Mouse (Mus musculus): ENCODE data around the gene Ttc13.

Gene Ttc13

DNA sequence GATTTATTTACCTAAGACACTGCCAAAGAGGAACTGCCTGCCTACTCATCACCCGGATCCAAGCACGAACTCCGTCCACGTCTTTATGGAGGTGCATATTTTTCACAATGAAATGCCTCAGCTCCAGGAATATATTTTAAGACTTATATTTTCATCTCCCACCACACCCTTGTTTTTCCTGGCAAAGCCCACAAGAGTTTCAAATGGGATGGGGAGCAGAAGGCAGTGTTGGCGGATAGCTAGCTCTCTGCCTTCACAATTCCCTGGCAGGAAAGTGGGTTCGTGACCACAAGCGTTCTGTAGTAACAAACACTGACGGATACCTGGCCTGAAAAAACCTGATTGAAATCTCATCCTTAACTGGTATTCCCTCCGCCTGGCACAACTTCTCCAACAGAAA is 60.0 kb downstream of the Ttc13 start:
- no peak for DNase-seq (ENCODE audit: extremely low read depth, low read depth, low spot score)

DNA sequence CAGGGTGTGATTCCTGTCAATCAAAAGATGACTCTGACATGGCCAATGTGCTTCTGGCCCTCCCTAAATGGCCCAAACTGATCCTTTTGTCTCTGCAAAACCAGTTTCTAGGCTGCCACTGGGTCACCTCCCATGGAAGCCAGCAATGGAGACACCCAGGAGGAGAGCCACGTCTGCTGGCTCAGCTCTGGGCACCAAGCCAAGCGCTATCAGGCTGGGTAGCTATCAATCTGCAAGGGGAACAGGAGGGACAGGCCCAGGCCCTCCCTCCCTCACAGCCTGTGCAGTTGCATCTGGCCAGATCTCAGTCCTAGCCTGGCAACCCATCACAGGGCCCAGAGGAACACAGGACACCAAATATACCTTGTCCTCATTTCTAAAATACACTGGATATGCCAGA is 63.4 kb downstream of the Ttc13 start:
- DNase-seq (ENCODE audit: extremely low read depth, low read depth, low spot score): no peak

DNA sequence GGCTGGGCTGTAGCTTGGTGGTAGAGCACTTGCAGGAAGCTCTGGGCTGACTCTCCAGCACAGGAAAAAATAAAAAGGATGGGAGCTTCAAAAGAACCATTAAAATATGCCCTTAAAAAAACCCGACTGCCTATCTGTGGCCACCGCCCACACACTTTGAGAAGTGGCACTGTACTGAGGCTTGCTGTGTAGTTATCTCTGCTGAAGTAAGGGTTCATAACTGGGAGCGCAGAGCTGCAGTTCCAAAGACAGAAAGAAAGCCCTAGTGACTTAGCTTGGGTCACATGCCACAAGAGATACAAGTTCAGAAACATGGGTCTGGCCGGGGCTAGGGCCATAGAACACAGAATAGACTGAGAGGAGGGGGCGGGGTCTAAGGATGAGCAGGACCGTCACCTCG is 63.8 kb downstream of the Ttc13 start:
- no peak for DNase-seq (ENCODE audit: extremely low read depth, low read depth, low spot score)

DNA sequence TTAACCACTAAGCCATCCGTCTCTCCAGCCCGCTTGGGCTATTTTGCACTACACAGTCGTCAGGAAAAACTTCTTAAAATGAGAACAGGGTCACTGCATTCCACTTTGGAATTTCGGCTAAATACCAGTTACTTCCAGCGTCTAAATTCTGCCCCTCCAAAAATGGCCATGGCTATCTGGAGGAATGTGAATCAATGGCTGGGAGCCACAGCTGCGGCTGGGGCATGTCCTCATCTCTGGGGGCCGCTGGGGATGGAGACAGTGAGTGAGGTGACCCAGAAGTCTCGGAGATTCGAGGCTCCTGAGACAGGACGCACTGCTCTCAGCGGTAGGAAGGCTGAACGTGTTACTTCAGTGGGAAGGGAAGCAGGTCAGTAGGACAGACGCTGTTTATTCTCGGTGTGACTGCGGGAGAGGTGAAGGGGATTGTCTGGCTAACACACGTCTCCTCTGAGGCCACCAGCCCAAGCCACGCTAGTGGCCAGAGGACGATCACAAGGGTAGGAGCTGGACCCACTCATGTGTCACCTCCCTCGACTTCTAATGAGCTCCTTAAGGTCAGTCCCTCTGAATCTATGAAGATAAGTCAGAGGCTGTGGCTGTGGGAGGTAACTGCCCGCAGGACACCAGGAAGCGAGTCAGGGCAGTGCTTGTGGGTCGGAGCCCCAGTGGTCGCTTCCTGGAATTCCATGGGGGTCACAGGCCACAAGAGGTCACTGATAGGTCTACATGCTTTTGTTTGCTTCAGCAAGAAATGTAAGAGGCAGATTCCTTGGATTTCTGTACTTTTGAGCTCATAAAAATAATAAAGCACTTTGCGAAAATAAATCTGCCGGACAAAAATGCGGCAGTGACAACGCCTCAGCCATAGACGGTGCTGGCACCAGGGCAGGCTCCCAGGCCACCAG is 68.0 kb downstream of the Ttc13 start:
- DNase-seq (ENCODE audit: extremely low read depth, low read depth, low spot score): no peak

DNA sequence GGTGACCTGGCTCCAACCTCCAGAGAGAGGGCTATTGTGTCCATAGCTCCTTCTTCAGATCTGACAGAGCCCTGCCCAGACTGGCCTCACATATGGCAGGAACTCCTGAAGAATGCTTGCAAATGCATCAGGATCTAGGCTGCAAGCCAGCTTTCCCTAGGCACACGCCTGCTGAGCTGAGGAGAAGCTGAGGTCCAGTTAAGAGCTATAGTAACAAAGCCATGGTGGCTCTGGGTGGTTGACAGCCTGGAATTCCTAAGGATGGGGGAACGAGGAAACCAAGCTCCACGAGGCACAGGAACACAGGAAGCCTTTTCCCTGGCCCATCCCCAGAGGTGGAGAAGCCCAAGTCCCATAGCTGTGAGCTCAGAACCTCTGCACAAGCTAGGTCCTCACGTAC is 69.2 kb downstream of the Ttc13 start:
- no peak for DNase-seq (ENCODE audit: extremely low read depth, low read depth, low spot score)

DNA sequence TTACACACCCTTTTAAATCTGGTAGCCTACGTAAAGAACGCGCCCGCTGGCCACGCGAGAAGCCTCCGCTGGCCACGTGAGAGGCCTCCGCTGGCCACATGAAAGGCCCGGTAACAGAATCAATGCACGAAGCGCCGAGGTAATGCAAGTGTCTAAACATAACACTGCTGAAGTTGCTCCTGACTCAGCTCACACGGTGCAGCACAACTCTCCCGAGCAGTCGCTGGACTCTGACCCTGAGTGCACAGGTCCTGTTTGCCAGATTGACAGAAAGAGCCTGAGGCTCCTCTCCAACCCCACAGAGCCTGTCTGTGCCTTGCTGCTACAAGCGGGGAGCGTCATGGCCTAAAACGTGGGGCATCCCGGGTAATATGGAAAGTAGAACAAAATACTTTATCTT is 70.0 kb downstream of the Ttc13 start:
- no peak for DNase-seq (ENCODE audit: extremely low read depth, low read depth, low spot score)

DNA sequence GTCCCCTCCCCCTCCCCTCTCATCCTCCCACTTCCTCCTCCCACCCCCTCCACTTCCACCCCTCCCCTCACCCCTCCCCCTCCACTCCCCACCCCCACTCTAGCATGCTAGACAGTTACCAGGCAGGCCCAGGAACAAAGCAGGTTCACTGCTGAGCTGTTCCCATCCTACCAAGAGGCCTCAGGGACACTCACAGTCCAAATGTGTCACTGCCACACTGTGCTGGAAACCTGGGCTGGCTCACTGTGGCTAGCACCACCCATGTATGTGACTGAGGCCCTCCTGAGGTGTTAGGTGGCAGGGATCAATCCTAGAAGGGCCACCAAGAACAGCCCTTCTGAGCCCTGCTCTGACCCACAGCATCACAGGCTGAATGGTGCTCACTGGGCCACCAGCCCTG is 73.5 kb downstream of the Ttc13 start:
- DNase-seq (ENCODE audit: extremely low read depth, low read depth, low spot score): no peak

DNA sequence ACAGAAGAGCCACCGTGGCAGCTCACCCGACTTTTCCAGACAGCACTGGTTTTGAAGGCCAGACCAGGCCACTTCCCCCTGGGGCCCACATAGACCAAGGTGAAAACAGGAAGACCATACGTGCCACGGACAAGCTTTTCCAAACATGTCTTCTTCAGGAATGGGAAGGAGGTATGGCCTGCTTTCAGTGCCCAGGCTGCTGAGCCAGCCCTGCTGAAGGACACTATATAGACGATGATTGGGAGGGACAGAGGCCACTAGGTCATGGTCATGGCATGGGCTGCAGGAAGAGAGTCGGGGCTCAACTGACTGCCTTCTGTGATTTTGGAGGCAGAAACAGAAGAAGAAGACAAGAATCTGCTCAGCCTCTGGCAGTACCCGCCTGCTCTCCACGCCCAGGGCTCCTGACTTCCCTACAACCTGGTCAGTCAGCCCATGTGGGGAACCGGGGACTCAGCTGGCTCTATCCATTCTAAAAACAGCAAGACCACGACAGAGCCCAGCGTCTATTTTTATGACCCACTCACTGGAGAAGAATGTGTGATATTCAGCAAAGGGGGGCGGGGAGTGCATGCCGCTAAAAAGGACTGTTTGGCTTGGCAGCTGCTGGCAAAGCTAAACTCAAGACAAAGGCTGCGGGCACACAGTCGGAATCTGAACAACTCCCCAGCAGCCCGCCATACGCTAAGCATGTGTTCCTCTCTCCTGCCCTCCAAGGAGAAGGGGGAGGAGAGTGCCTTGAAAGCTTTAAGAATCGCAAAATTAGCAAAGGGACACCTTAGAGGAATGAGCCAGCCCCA is 78.0 kb downstream of the Ttc13 start:
- DNase-seq (ENCODE audit: extremely low read depth, low read depth, low spot score): no peak

DNA sequence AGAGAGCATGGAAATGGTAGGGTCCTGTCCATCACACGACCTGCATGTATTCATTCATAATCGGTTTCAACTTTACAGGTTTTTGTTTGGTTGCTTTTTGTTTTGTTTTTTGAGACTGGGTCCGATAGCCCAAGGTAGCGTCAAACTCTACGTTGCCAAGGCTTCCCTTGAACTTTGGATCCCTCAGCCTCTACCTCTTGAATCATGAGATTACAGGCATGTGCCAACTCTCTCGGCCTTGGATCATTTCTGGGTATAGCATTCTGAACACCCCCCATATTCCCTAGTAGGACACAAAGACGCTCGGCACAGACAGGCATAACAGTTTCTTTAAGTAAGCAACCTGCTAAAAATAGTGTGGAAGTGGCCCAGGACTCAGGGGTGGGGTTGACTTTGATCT is 80.2 kb downstream of the Ttc13 start:
- no peak for DNase-seq (ENCODE audit: extremely low read depth, low read depth, low spot score)

DNA sequence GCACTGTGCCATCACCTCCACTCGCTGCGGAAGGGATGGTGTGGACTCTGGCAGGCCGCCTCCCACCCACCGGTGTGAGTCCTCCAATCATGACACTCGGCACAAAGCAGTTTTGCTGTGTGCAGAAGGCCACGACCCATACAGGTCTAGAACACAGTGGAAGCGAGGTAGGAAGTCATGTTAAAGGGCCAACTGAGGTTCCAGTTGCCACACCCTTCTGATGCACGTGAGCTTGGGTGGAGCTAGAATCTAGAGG is 86.6 kb downstream of the Ttc13 start:
- no peak for DNase-seq (ENCODE audit: extremely low read depth, low read depth, low spot score)

DNA sequence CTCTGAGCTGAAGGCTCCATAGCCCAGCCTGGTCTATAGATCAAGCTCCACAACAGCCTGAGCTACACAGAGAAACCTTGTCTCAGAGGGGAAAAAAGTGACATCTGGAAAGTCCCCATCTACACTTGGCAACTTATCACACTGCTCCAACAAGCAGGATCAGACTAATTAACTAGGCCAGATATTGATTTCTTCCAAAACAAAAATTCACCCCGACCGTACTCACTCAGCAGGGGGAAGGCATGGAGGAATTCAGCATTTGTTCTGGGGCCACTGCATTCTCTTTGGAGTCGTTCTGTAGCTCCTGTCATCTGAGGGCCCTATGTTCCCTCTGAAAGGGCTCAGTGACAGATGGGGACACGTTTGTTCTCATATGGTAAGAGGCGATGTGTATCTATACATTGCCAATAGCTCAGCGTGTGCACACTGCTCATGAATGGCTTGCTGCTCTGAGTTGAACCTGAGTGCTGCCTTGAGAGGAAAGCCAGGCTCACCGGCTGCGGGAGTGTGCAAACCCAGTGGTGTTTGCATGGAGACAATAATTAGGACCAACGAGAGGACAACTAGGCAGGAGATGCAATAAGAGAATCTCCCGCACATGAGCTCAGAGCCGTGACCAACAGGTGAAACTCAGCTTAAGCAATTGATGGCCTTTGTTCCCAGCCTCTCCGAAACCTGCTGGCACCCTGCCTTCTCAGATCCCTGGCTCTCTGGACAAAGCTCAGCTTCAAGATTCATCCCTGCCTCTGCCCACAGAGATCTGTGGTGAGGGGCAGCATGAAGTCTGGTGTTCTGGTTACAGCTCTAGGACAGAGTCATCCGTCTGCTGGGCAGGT is 87.2 kb downstream of the Ttc13 start:
- DNase-seq (ENCODE audit: extremely low read depth, low read depth, low spot score): no peak

DNA sequence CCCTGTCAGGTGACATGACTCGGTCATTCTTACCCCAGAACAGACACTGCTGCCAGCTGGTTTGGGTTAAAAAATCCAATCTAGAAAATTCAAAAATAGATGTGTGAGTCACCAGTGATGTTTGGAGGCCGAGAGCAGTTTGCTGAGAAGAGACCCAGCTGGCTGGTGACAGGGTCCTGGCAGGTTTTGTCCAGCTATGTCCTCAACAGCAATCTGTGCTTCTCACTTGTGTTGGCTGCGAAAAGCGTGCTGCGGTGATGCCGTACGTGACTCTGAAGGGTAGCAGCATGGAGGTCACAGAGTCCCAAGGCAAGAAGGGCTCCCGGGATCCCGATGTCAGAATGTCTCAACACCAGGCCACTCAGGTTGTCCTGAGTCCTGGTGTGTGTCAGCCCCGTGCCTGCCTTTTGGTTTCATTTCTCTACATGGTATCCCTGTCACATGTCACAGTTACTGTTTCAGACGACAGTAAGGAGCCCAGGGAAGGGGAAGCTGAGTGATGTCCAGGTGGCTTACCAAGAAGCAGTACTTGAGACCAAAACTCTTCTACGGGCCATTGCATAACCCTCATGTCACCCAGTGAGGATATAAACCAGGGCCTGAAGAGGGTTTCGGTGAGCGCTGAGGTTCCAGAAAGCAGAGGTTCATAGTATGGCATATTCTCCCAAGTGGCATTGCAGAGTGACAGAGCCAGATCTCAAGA is 88.6 kb downstream of the Ttc13 start:
- no peak for DNase-seq (ENCODE audit: extremely low read depth, low read depth, low spot score)

DNA sequence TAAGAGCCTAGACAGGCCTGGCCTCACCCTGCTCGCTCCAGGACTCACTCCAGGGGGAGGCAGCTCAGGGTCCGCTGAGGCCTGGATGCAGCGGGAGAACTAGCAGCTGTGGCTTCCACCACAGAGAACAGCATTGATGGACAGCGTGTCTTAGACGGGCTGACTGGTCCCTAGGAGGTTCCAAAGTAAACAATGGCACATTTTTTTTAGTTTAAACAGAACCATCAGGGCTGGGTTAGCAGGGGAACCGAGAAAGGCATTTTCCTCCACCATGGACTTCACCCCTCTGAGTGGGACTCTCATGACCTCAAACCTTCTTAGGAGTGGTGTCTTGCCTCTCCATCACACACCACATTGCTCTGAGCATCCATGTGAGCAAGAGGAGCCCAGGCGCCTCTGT is 89.8 kb downstream of the Ttc13 start:
- DNase-seq (ENCODE audit: extremely low read depth, low read depth, low spot score): no peak

DNA sequence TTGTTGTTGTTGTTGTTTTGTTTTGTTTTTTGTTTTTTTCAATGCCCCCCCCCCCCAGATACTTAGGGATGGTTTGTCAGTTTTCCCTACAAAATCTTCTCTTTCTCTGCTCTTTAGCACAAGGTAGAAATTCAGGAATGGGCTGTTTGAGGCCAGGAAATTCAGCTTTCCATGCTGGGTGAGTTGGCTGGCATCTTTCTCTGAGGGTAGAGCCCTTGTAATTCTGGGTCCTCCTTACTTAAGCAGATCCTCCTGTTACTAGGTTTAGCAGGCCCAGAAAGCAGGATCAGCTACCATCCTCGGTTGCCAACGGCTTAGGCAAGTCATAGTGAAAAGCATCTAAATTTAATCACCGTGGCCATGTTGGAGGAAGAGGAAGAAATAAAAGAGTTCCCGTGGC is 90.9 kb downstream of the Ttc13 start:
- no peak for DNase-seq (ENCODE audit: extremely low read depth, low read depth, low spot score)

DNA sequence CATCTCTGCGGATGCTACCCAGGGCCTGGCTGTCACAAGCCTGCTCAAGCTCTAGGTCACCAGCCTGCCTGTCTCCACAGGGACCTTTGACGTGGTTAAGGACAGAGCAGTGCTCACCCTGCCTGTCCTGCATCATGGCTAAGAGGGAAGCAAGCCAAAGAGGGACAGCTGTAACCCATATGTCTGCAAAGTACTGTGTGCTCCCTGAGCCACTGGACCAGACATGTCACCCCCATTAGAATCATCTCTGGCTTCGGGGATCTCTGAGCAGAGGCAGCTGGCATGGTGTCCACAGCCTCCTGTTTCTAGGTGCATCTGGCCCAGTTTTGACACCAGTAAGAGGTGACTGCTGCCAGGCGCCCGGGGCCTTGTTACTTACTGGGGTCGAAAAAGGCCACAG is 91.3 kb downstream of the Ttc13 start:
- DNase-seq (ENCODE audit: extremely low read depth, low read depth, low spot score): no peak

DNA sequence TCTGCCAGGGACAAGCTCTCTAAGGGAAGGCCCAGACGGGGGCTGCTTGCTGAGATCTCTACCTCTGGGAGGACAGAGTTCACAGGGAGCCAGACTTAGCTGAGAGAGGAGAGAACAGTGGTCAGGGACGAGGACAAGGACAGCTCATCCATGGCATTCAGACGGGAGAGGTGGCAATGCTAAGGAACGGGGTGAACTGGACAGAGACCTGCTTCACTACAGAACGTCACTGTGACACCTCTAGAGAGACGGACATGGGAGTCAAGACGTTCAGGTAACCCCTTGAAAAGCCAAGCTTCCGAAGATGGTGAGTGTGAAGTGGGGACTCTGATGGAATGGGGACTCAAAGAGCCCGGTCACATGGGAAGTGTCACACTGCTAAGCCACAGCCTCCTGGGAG is 95.5 kb downstream of the Ttc13 start:
- no peak for DNase-seq (ENCODE audit: extremely low read depth, low read depth, low spot score)

All from fat pad, adult 2 months (tissue).